Mouse (Mus musculus) G1E (cell line): Measurements from ENCODE around the gene Slc13a4. TPM values are rescaled to one million over a fixed set of nuclear protein-coding genes. Genes with fewer than 3 reads are reported as not detected.

Experiments used
- ATAC-seq: 2 replicates; pipeline ENCODE4 v1.8.0; 2016; ENCODE audit warnings: mild to moderate bottlenecking; ENCODE audit not compliant: insufficient number of reproducible peaks, poor library complexity, low FRiP score, severe bottlenecking; ENCODE audit errors: extremely low read depth
- DNase-seq: peaks from one replicate; pipeline ENCODE4 v3.0.0; 2012; ENCODE audit warnings: low spot score
- H3K27me3 ChIP-seq: 2 replicates; pipeline ENCODE4 v1.6.1; 2012; ENCODE audit warnings: mild to moderate bottlenecking, low read length, inconsistent platforms; ENCODE audit not compliant: insufficient read depth
- H3K36me3 ChIP-seq: replicated peaks from 2 replicates; pipeline ENCODE3; 2012; ENCODE audit warnings: mild to moderate bottlenecking, inconsistent platforms
- H3K4me1 ChIP-seq: 2 replicates; pipeline ENCODE4 v1.6.1; 2012; ENCODE audit warnings: low read depth, low read length, inconsistent platforms, mixed read lengths; ENCODE audit not compliant: insufficient read depth
- H3K4me3 ChIP-seq: 2 replicates; pipeline ENCODE4 v1.5.1; 2012; ENCODE audit warnings: low read depth, mild to moderate bottlenecking, inconsistent platforms, low read length, moderate library complexity, mixed read lengths
- H3K9me3 ChIP-seq: replicated peaks from 2 replicates; pipeline ENCODE4 v1.6.1; 2012; ENCODE audit warnings: inconsistent platforms
- CTCF ChIP-seq: IDR thresholded peaks from 2 replicates; pipeline ENCODE4 v1.5.1; 2012; ENCODE audit warnings: low read depth, low read length, inconsistent platforms, mixed read lengths
- GATA1 ChIP-seq: IDR thresholded peaks from 2 replicates; pipeline ENCODE4 v1.6.1; 2012; ENCODE audit warnings: borderline replicate concordance, low read length, inconsistent platforms, mixed read lengths
- GATA2 ChIP-seq: IDR thresholded peaks from 2 replicates; pipeline ENCODE4 v1.6.1; 2012; ENCODE audit warnings: low read depth, low read length, inconsistent platforms, borderline replicate concordance
- POLR2AphosphoS5 ChIP-seq: IDR thresholded peaks from 2 replicates; pipeline ENCODE4 v1.6.1; 2012; ENCODE audit warnings: low read depth, low read length, inconsistent platforms; ENCODE audit not compliant: insufficient replicate concordance
- TAL1 ChIP-seq: conservative IDR thresholded peaks from 2 replicates; pipeline ENCODE4 v1.6.1; 2012; ENCODE audit warnings: low read depth, low read length, inconsistent platforms, mixed read lengths
- polyA plus RNA-seq: library from polyadenylated mRNA; stranded (reverse); fragments of >175 nt; gene quantifications from 2 replicates; pipeline ENCODE4 v1.2.3, GENCODE M21; 2012
- total RNA-seq, 2 experiments: library from RNA; stranded (forward) in 1 of 2; stranded (reverse) in 1 of 2; fragments of 200-1000 nt in 1 of 2; fragments of >200 nt in 1 of 2; fragmentation: Nextera tagmentation in 1 of 2; gene quantifications; 2 replicates each; pipeline ENCODE4 v1.2.3; 2014 to 2017

Slc13a4 gene
- total and polyA plus RNA-seq, 3 experiments, result 0.05 TPM; not detected in 2

GRCm38 (mm10) chr6:35257626-35258190 is 50.2 kb downstream of the Slc13a4 start:
- DNase-seq (no peak), ATAC-seq (no peak)
- Histone ChIP-seq H3K36me3 (peaks cover 30% of the 10 kb centered on the region), H3K27me3 (no peaks in the 10 kb centered on the region), H3K9me3 (no peaks in the 10 kb centered on the region), H3K4me3 (no peak overlapping the region; the same call in 1 of the 2 replicates), H3K4me1 (peaks cover 61% of the 10 kb centered on the region)
- TF ChIP-seq TAL1 (no peak), POLR2AphosphoS5 (no peak), GATA2 (no peak), CTCF (no peak), GATA1 (no peak)

DNA sequence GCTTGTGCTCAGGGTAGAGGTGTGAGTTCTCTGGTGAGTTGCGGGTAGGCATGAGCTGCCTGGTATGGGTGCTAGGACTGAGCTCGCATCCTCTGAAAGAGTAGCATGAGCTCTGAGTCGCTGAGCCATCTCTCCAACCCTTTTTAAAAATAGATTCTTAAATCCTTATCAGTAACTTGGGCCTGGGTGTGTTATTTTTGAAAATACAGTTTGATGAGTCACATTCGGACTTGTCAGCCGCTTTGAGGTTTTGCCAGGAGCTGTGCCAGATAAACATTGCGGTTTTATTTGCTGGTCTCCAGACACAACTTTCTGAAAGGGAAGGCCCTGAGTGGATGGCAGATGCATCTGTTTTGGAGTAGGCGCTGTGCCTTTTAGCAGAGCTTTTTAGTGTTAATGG is 51.2 kb downstream of the Slc13a4 start:
- Histone ChIP-seq H3K36me3 (peaks cover 22% of the 10 kb centered on the region), H3K4me3 (no peak overlapping the region; the same call in 1 of the 2 replicates), H3K27me3 (no peaks in the 10 kb centered on the region), H3K9me3 (no peaks in the 10 kb centered on the region), H3K4me1 (peaks cover 68% of the 10 kb centered on the region)
- TF ChIP-seq CTCF (no peak), TAL1 (peak; percentile 74)
- DNase-seq (peak; percentile 68), ATAC-seq (peak; percentile 64)

DNA sequence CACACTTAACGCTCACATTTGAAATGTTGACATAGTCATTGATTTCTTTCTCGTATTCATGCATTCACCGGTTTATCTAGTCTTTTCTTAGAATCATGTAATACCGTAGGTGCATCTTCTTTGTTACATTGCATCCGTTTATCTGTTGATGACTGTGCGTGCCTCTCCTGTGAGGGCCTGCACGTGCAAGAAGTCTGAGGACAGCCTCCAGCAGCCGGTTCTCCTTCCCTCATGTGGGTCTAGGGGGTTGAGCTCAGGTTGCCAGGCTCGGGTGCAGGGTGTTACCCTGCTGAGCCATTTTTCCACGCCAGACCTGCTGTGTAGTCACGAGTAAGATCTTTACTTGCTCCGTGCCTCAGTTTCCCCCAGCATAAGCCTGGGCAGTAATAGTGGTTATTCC is 52.9 kb downstream of the Slc13a4 start:
- peaks cover 9% of the 10 kb centered on the region for H3K36me3 ChIP-seq
- no peaks in the 10 kb centered on the region for H3K27me3 ChIP-seq
- TF ChIP-seq GATA2, result no peak
- no peak for TF ChIP-seq TAL1
- no peak for TF ChIP-seq CTCF
- no peak for TF ChIP-seq POLR2AphosphoS5
- TF ChIP-seq GATA1, result no peak
- no peaks in the 10 kb centered on the region for H3K9me3 ChIP-seq
- DNase-seq (peak; percentile 43), ATAC-seq (peak; percentile 16; the same call in 1 of the 2 replicates)
- peaks cover 68% of the 10 kb centered on the region for H3K4me1 ChIP-seq
- H3K4me3 ChIP-seq, result peak overlapping the region; percentile 79

DNA sequence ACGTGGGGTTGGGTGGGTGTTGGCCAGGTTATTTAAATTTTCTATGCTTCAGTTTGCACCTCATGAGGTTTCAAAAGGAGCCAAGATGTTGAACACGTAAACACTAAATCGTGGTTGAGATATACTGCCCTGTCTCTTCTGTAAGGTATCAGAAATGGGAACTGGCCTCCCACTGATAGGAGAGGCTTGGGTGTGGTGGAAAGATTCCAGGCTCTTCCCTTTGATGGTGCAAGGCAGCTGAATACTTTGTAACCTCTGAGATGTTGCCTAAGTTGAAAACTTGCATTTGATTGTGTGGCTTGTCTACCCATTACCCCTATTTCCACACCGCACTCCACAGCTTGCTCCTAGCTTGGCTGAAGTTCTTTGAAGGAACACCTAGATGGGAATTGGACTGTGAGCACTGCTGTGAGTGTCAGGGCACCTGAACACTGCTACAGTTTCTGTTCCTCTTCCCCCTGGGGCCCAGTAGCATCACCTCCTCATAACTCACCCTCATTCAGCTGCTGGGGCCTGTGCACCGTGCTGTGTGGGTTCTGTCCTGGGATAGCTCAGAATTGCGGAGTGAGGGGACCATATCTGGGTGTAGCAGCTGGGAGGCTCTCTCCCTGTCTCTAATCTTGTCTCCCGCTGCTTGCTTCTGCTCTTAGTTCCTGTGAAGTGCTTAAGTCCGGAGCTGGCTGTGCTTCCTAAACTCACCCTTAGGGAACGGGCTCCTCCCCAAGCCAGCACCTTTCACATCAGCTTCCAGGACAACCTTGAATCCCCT is 53.6 kb downstream of the Slc13a4 start:
- DNase-seq, result peak; percentile 26
- ATAC-seq, result peak; percentile 9; the same call in 1 of the 2 replicates
- peaks cover 68% of the 10 kb centered on the region for H3K4me1 ChIP-seq
- no peaks in the 10 kb centered on the region for H3K27me3 ChIP-seq
- H3K36me3 ChIP-seq, result peaks cover 7% of the 10 kb centered on the region
- no peaks in the 10 kb centered on the region for H3K9me3 ChIP-seq
- peak overlapping the region; percentile 79 for H3K4me3 ChIP-seq
- TF ChIP-seq TAL1 (peak; percentile 69), POLR2AphosphoS5 (no peak), GATA2 (no peak)

DNA sequence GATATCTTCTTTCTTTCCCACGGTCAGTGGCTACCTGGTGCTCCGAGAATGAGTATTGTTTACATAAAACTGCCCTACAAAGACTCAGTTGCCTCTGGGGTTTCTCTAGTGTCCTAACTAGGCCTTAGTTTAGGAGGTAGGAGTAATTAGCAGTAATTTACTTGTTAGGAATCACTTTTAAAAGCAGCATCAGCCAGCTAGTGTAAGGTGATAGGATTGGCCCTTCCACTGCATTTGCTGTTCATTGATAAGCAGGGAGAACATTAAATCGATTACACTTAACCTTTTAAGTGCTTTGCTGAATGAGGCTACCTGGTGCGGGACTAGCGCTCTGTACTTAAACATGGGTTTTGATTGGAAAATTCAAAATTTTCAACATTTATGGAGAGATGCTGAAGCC is 54.5 kb downstream of the Slc13a4 start:
- DNase-seq (no peak), ATAC-seq (no peak)
- peaks cover 8% of the 10 kb centered on the region for H3K36me3 ChIP-seq
- peak overlapping the region; percentile 79 for H3K4me3 ChIP-seq
- peaks cover 63% of the 10 kb centered on the region for H3K4me1 ChIP-seq
- H3K27me3 ChIP-seq, result no peaks in the 10 kb centered on the region
- no peak for TF ChIP-seq TAL1
- no peak for TF ChIP-seq GATA2
- TF ChIP-seq CTCF, result no peak
- no peak for TF ChIP-seq POLR2AphosphoS5
- TF ChIP-seq GATA1, result no peak
- no peaks in the 10 kb centered on the region for H3K9me3 ChIP-seq

- DNase-seq, result peak; percentile 85
- Histone ChIP-seq H3K9me3 (no peaks in the 10 kb centered on the region), H3K4me3 (peak overlapping the region; percentile 79), H3K36me3 (peaks cover 10% of the 10 kb centered on the region), H3K4me1 (peaks cover 55% of the 10 kb centered on the region), H3K27me3 (no peaks in the 10 kb centered on the region)
- TF ChIP-seq CTCF, result 0 out of 2 replicates have a peak, but pooled peaks have one; percentile 27
- TF ChIP-seq GATA2, result no peak
- TF ChIP-seq GATA1, result no peak
- TF ChIP-seq POLR2AphosphoS5, result no peak
- no peak for TF ChIP-seq TAL1
- ATAC-seq, result peak; percentile 38
Measured at GRCm38 (mm10) chr6:35252477-35253346, 55.2 kb downstream of the Slc13a4 start.
